Mouse (Mus musculus) embryo, embryonic 10.5 days (tissue): ENCODE measurements around the gene Togaram2.

Source experiments
- DNase-seq: peaks from one replicate; pipeline ENCODE4 v3.0.0-alpha.2; 2015; ENCODE audit warnings: low spot score

Gene Togaram2

DNA sequence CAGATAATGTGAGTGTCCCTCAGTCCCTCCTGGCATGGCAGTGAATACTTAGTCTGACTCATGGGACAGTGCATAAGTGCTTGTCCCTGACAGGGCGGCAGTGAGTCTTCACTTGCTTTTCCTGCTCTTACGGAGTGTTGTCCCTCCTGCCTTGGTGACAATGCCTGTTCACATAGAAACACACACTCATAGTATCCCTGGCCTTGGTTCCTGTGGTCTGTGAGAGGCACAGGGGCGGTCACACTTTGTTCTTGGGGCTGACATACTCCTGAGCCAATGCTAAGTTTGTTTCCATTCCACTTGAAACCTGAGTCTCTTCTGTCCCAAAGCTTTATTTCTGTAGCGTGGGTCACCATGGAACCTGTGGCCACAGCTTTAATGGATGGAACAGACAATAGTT lies 9.3 kb downstream of the Togaram2 start:
- no peak for DNase-seq

GRCm38 (mm10) chr17:71683281-71683680 lies 10.2 kb downstream of the Togaram2 start:
- no peak for DNase-seq

- DNase-seq, result no peak
Measured at GRCm38 (mm10) chr17:71684103-71684608, 11.1 kb downstream of the Togaram2 start.

DNA sequence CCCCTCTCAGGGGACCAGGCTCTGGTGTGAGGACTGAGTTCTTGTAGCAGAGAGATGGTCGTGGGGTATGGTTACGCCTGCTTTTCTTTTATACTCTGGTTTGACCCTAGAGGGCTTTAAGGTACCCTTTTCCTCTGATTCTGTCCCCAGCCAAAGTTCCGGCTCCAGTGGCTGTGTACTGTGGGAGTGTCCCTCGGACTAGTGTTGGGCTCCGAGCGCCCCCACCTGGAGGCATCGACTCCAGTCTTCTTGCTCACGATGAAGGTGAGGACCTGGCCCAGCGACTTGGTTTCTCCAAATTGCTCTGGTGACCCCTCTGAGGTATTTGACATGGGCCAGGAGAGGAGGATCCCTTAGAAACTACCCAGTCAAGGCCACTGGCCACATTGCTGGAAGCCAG lies 14.4 kb downstream of the Togaram2 start:
- DNase-seq, result no peak

DNA sequence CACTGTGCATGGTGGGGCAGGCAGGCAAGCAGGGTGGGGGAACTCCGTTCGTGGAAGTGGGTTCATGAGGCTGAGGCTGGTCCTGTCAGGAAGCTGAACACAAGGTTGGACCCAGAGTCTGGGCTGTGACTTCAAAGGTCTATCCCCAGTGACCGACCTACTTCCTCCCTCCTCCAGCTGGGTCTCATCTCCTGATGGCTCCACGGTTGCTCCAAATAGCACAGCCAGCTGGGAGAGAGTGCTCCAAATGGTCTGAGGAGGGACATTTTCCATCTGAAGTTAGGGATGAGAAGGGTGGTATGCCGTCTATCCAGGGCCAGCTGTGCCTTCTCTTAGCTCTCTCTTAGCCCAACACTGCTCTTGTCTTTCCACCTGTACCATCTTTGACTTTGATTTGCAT lies 16.8 kb downstream of the Togaram2 start:
- DNase-seq, result no peak

DNA sequence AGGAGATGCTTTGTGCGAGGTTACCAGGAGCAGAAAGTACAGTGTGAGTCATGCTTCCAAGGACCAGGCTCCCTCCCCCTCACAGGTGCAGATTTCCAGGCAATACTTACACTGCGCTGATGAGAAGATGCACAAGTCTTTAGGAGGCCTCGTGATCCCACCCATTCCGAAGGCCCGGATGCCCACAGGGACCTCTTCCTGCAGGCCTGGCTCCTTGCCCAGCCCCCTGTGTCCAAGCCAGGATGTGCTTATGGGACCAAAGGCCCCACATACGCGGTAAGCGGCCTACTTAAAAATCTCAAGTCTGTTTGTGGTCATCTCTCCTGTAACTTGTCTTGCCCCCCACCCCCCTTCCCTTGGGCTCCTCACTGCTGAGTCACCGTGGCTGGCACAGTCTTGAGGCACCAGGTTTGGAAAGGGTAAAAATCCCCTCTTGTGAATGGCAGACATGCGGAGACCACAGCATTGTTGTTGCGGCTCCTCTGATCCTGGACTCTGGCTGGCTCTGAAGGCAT lies 18.4 kb downstream of the Togaram2 start:
- DNase-seq, result no peak

DNA sequence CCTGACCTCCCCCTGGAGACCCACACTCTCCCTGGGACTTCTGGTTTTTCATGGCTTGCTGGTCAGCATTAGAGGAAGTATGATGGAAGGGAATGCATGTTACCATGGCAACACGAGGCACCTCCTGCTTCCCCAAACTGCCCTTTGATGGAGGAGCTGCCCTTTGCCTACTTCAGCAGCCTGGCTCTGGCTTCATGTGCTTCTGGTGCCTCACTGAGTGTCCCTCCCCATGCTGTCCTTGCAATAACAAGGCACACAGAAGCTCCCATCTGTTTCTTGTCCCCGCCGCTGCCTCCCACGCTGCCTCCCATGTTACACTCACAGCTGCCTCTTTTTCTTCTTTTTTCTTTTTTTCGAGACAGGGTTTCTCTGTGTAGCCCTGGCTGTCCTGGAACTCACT lies 20.3 kb downstream of the Togaram2 start:
- DNase-seq, result peak; percentile 50

GRCm38 (mm10) chr17:71693780-71694179 lies 20.7 kb downstream of the Togaram2 start:
- DNase-seq, result peak; percentile 52

GRCm38 (mm10) chr17:71695151-71695550 lies 22.1 kb downstream of the Togaram2 start:
- no peak for DNase-seq

- DNase-seq, result no peak
Measured at GRCm38 (mm10) chr17:71695716-71696315, 22.8 kb downstream of the Togaram2 start.

DNA sequence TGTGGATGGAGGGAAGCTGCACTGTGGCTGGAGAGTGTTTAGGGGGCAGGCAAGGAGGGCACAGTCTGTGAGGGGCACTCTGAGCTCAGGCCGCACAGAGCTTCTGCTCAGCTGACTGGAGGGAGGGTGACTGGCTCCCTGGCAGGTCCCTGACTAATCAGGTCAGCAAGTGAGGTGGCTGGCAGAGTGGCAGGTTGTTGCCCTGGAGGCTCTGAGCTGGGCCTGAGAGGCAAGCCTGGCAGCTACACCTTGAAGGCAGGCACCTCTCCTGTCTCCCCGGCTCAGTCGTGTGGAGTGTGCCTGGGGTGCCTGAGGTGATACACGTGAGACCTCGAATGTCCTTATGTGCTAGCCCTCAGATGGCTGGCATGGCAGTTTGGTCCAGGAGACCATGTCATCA lies 23.3 kb downstream of the Togaram2 start:
- no peak for DNase-seq

DNA sequence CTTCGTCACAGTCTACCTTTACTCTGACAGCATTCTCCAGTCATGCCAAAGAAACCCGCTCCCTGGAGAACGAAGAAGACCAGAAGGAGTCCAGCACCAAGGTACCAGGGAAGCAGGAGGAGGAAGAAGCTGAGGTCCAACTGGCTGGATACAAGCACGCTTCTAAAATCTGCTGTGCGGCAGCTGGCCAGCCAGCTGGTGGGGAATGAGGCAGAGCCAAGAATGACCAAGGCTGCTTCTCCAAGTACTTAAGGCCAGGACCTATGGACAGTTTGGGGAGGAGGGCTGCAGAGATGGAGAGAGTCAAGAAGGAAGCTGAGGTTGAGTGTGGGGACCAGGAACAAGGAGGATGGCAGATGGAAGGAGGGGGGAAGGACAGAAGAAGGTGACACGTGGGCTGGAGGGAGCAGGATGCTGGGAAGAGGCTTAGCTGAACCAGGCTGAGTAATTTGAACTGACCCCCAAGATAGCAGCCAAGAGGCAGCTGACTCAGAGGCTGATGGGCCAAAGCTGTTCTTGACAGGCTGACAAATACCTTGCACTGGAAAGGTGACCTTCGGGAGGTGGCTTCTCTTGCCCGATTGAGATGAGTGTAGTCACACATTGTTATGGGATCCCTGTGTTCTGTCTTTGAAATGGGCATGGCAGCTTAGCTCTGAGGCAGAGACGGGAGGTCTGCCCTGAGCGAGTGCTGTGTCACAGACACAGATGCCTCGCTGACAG lies 25.0 kb downstream of the Togaram2 start:
- no peak for DNase-seq

DNA sequence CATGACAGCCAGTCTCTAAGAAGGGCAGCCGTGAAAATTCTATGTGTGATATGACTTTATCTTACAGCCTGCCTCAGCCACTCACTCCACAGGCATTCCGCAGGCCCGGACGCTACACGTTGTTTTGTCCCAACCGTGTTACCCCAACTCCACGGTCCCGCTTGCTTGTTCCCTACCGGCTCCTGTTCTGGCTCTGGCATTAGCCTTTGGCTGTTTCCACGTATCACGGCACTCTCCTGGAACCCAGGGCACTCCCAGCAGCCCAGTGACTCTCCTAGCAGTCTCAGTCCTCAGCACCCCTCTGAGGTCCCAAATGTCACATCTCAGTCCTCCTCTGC lies 25.5 kb downstream of the Togaram2 start:
- DNase-seq, result no peak

- DNase-seq, result no peak
Measured at GRCm38 (mm10) chr17:71705113-71705512, 32.1 kb downstream of the Togaram2 start.

- DNase-seq, result no peak
Measured at GRCm38 (mm10) chr17:71705550-71706480, 32.8 kb downstream of the Togaram2 start.

DNA sequence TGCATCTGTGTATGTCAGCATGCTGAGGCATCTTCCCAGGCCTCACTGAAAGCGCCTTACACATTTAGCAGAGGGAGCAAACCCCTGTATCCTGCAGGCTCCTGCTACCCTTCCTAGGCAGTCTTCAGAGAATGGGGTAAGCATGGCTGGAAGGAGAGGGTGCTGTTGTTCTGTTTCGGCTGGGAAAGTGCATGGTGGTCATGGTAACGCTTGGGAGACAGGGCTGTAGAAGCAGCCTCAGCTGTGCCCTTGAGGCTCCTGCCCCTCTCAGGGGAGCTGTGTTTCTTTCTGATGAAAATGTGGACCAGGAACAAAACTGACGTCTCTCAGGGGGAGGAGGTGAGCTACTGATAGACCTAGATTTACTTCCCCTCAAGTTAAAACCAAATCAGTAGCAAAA lies 34.7 kb downstream of the Togaram2 start:
- DNase-seq, result no peak

- no peak for DNase-seq
Measured at GRCm38 (mm10) chr17:71712279-71712678, 39.2 kb downstream of the Togaram2 start.

GRCm38 (mm10) chr17:71715034-71715433 lies 42.0 kb downstream of the Togaram2 start:
- DNase-seq, result no peak

- DNase-seq, result no peak
Measured at GRCm38 (mm10) chr17:71717881-71718625, 45.0 kb downstream of the Togaram2 start.

DNA sequence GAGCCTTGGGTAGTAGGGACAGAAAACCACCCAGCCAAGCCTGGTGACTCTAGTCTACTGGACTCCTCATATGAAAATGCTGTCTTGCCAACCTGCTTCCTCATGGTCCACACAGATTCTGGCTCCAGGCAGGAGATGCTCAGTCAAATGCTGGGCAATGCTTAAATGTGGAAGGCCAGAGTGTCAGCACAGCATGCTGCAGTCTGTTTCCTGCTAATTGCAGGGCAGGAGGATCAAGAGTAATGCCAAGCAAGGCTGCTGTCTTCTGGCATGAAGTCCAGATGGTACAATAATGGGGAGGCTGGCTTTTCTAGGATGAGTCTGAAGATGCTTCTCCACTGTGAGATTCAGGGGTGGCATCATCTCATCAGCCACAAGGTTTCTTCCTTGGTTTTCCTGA lies 47.4 kb downstream of the Togaram2 start:
- DNase-seq, result no peak

GRCm38 (mm10) chr17:71721019-71721418 lies 48.0 kb downstream of the Togaram2 start:
- no peak for DNase-seq

DNA sequence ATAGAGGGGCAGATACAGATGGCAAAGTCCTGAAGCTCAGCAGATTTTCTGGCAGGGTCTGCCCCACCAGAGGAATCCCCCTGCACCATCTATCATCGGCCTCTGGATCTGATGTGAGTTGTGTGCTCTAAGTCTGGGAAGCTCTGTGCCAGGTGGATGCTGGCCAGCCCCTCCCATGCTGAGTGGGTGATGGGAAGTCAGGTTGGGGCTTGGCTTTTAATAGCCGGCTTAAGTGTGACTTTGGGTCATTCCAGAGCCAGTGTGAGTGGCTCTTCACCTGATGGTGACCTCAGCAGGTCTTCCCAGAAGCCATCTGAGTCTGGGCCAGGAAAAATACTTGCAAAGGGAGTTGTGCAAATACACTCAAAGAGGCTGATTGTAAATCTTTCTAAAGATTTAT lies 57.6 kb downstream of the Togaram2 start:
- no peak for DNase-seq
